Mouse (Mus musculus) heart, embryonic 10.5 days (tissue): ENCODE data around the gene Sf3b2. TPM values are rescaled to one million over a fixed set of nuclear protein-coding genes. Genes with fewer than 3 reads are reported as not detected.
"Not testable (repeated sequence)": the region's sequence is repeated elsewhere in the genome, so short reads cannot be mapped to it uniquely, and the experiment has no call there.

Experiments used
- DNase-seq: peaks from one replicate; pipeline ENCODE4 v3.0.0-alpha.2; 2017; ENCODE audit warnings: low spot score
- H3K27ac ChIP-seq: fragments of 300-500 bp; sonication (generic); 2 replicates; pipeline ENCODE4 v1.5.1; 2016; ENCODE audit warnings: mild to moderate bottlenecking
- H3K27me3 ChIP-seq: fragments of 300-500 bp; sonication (generic); 2 replicates; pipeline ENCODE4 v1.6.1; 2016; ENCODE audit warnings: mild to moderate bottlenecking; ENCODE audit not compliant: poor library complexity, insufficient read depth, severe bottlenecking
- H3K36me3 ChIP-seq: fragments of 300-500 bp; sonication (generic); 2 replicates; pipeline ENCODE4 v1.6.1; 2016; ENCODE audit warnings: mild to moderate bottlenecking, moderate library complexity
- H3K4me1 ChIP-seq: fragments of 300-500 bp; sonication (generic); 2 replicates; pipeline ENCODE4 v1.6.1; 2016; ENCODE audit warnings: mild to moderate bottlenecking
- H3K4me3 ChIP-seq: fragments of 300-500 bp; sonication (generic); 2 replicates; pipeline ENCODE4 v1.5.1; 2016; ENCODE audit warnings: mild to moderate bottlenecking, moderate library complexity
- H3K9me3 ChIP-seq: fragments of 300-500 bp; sonication (generic); 2 replicates; pipeline ENCODE4 v1.6.1; 2016; ENCODE audit warnings: mild to moderate bottlenecking, moderate library complexity
- WGBS: fragments of 180-500 bp; shearing (Covaris S2); methylation state at CpG from one replicate; pipeline ENCODE4 v1.1.7; 2016; 5-methylcytosine and 5-hydroxymethylcytosine counted together
- polyA plus RNA-seq: library from polyadenylated mRNA; unstranded; fragments of >200 nt; fragmentation: Nextera tagmentation; extraction: Ambion mirVana; gene quantifications from 2 replicates; pipeline ENCODE4 v1.2.1, GENCODE M21; 2016

The Sf3b2 gene
- polyA plus RNA-seq, 1 experiment from 2014 or later = 313 TPM

- Histone ChIP-seq H3K36me3 (peaks cover 8% of the 10 kb centered on the region), H3K27me3 (no peaks in the 10 kb centered on the region), H3K4me1 (peaks cover 51% of the 10 kb centered on the region), H3K4me3 (no peak overlapping the region), H3K27ac (no peak overlapping the region), H3K9me3 (no peaks in the 10 kb centered on the region)
- WGBS = 39% methylated on average over 5 of the region's 5 CpGs
- peak; percentile 59 for DNase-seq
These were observed 25.9 kb downstream of the Sf3b2 start for GRCm38 (mm10) chr19:5269392-5269791.

DNA sequence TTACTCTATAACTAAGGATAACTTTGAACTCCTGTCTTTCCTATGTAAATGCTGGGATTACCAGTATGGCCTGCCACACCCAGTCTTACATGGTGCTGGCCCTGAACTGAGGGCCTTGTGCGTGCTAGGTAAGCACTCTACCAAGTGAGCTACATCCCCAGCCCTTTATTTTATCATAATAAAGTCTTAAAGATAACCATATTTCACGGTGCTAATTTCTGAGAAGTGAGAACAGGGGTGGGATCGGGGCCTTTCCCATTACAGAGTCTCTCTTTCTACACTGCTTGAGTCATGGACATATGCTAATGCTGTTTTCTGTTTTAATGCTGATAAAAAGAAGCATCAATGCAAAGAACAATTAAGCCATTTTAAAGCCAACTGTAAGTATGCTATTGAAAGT lies 26.4 kb downstream of the Sf3b2 start:
- no peaks in the 10 kb centered on the region for H3K27me3 ChIP-seq
- WGBS = 75% methylated on average over 3 of the region's 3 CpGs
- no peaks in the 10 kb centered on the region for H3K9me3 ChIP-seq
- H3K4me1 ChIP-seq = peaks cover 46% of the 10 kb centered on the region
- DNase-seq = peak; percentile 14
- no peak overlapping the region; the same call in 1 of the 2 replicates for H3K27ac ChIP-seq
- H3K4me3 ChIP-seq = no peak overlapping the region
- peaks cover 3% of the 10 kb centered on the region for H3K36me3 ChIP-seq

DNA sequence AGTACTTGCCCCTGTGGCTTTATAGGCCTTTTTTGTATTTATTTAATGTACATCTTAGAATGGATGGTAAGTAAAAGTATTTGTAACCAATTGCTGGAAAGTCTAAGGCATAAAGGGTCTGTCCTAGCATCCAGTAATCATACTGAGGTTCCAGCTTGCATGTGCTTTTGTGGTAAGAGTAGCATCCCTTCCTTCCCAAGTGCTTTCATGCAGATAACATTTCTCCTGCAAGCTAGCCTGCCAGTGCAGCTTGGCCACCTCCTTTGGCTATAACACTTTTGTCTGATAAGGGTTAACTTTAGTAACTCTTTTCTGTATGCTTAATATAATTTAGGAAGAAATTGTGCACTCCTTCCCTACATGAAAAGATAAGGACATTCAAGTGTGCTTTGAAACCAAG lies 27.2 kb downstream of the Sf3b2 start:
- H3K27ac ChIP-seq = no peak overlapping the region
- no peak for DNase-seq
- H3K4me1 ChIP-seq = peaks cover 39% of the 10 kb centered on the region
- H3K4me3 ChIP-seq = no peak overlapping the region
- H3K9me3 ChIP-seq = no peaks in the 10 kb centered on the region
- no peaks in the 10 kb centered on the region for H3K27me3 ChIP-seq
- no peaks in the 10 kb centered on the region for H3K36me3 ChIP-seq

- H3K27me3 ChIP-seq = no peaks in the 10 kb centered on the region
- no peaks in the 10 kb centered on the region for H3K36me3 ChIP-seq
- H3K4me3 ChIP-seq = no peak overlapping the region
- peaks cover 32% of the 10 kb centered on the region for H3K4me1 ChIP-seq
- H3K27ac ChIP-seq = no peak overlapping the region
- WGBS = 78% methylated on average over 5 of the region's 5 CpGs
- DNase-seq = no peak
- no peaks in the 10 kb centered on the region for H3K9me3 ChIP-seq
These were observed 28.2 kb downstream of the Sf3b2 start for GRCm38 (mm10) chr19:5267015-5267414.

DNA sequence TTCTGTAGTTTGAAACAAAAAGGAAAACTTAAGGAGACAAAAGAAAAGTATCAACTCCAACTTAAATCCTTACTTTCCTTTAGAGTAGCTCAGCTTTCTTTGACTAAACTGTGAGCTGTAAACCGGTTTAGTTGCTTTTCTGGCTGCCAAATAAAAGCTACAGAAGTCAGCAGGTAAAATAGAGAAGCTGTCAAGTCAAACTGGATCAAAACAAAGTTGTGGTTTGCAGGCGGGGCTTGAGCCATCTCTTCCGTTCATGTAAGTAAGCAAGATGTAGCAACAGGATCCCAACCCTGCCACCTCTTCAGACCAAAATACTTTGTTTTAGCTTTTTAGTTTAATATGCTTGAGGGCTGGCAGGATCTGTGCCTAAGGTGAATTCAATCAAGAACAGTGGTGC lies 38.1 kb downstream of the Sf3b2 start:
- no peaks in the 10 kb centered on the region for H3K9me3 ChIP-seq
- DNase-seq = no peak
- no peak overlapping the region for H3K4me3 ChIP-seq
- no peaks in the 10 kb centered on the region for H3K27me3 ChIP-seq
- H3K27ac ChIP-seq = no peak overlapping the region
- H3K4me1 ChIP-seq = peaks cover 17% of the 10 kb centered on the region; the same call in 1 of the 2 replicates
- H3K36me3 ChIP-seq = peaks cover 6% of the 10 kb centered on the region; the same call in 1 of the 2 replicates
- 49% methylated on average over 3 of the region's 3 CpGs for WGBS

DNA sequence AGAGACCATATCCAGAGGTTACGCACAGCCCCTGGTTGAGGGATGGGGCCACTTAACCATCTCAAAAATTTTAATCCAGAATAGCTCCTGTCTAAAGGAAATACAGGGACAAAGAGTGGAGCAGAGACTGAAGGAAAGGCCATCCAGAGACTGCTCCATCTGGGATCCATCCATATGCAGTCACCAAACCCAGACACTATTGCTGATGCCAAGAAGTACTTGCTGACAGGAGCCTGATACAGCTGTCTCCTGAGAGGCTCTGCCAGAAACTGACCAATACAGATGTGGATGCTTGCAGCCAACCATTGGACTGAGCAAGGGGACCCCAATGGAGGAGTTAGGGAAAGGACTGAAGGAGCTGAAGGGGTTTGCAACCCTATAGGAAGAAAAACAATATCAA lies 58.3 kb downstream of the Sf3b2 start:
- H3K9me3 ChIP-seq, H3K4me1 ChIP-seq, H3K4me3 ChIP-seq, DNase-seq, H3K27me3 ChIP-seq, H3K27ac ChIP-seq, H3K36me3 ChIP-seq: not testable (repeated sequence)
- 91% methylated on average over 1 of the region's 1 CpGs for WGBS

DNA sequence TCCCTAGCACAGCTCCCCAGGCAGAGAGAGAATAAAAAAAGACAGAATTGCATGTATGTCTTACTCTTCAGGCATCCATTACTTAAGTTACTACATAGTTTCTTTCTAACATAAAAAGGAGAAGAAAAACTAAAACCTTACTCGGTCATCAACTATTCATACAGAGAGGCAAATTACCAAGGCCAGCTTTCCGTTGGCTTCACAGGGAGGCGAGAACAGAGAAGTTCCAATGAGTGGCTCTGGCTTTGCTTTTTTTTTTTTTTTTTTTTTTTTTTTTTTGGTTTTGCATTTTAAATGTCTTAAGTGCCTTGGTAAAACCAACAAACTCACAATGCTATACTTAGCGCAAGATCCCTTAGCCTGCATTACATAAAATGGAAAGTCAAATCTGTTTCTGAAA lies 62.6 kb downstream of the Sf3b2 start:
- 84% methylated on average over 4 of the region's 4 CpGs for WGBS
- Histone ChIP-seq H3K27ac (no peak overlapping the region), H3K27me3 (no peaks in the 10 kb centered on the region), H3K4me3 (no peak overlapping the region), H3K9me3 (no peaks in the 10 kb centered on the region), H3K36me3 (no peaks in the 10 kb centered on the region), H3K4me1 (peaks cover 6% of the 10 kb centered on the region; the same call in 1 of the 2 replicates)
- no peak for DNase-seq

- H3K27ac ChIP-seq = no peak overlapping the region
- no peaks in the 10 kb centered on the region for H3K4me1 ChIP-seq
- H3K36me3 ChIP-seq = no peaks in the 10 kb centered on the region
- H3K27me3 ChIP-seq = no peaks in the 10 kb centered on the region
- DNase-seq = no peak
- no peak overlapping the region for H3K4me3 ChIP-seq
- H3K9me3 ChIP-seq = no peaks in the 10 kb centered on the region
- WGBS = 79% methylated on average over 2 of the region's 2 CpGs
These were observed 65.1 kb downstream of the Sf3b2 start for GRCm38 (mm10) chr19:5230110-5230509.

DNA sequence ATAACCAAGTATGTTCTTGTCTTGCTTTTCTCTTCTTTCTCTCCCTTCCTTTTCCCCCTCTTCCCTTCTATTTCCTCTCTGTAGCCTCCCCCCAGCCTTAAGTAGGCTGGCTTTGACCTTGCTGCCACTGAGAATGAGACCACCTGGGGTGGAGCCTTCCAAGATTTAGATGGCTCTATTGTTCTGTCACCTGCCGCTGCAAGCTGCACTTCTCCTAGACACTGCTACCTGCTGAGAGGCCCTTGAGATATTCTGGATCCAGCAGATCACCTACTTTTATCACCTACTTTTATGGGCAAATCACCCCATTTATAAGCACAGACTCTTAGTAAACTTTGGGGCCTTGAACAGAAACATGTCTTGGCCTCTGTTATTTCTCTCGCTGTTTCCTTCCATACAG lies 70.6 kb downstream of the Sf3b2 start:
- Histone ChIP-seq H3K4me1 (peaks cover 7% of the 10 kb centered on the region; the same call in 1 of the 2 replicates), H3K27me3 (no peaks in the 10 kb centered on the region), H3K27ac (no peak overlapping the region), H3K36me3 (no peaks in the 10 kb centered on the region), H3K4me3 (no peak overlapping the region), H3K9me3 (no peaks in the 10 kb centered on the region)
- 57% methylated on average over 2 of the region's 2 CpGs for WGBS
- DNase-seq = no peak

GRCm38 (mm10) chr19:5224077-5224476 lies 71.2 kb downstream of the Sf3b2 start:
- H3K4me1 ChIP-seq = peaks cover 7% of the 10 kb centered on the region; the same call in 1 of the 2 replicates
- no peaks in the 10 kb centered on the region for H3K27me3 ChIP-seq
- no peak overlapping the region for H3K4me3 ChIP-seq
- WGBS = 78% methylated on average over 4 of the region's 4 CpGs
- H3K9me3 ChIP-seq = no peaks in the 10 kb centered on the region
- no peak overlapping the region for H3K27ac ChIP-seq
- DNase-seq = no peak
- no peaks in the 10 kb centered on the region for H3K36me3 ChIP-seq

Other genes with a start within 250 kb of the Sf3b2 start
- gene Rin1, start 245.0 kb downstream of the Sf3b2 start, polyA plus RNA-seq = 4.0 and 5.3 TPM in 2 replicates
- gene Cd248, start 227.4 kb downstream of the Sf3b2 start, polyA plus RNA-seq = 19.0 and 43.4 TPM in 2 replicates
- 6.4 and 7.6 TPM in 2 replicates for gene Tmem151a, start 209.9 kb downstream of the Sf3b2 start, polyA plus RNA-seq
- gene Yif1a, start 206.9 kb downstream of the Sf3b2 start, polyA plus RNA-seq = 94.9 and 104 TPM in 2 replicates
- gene Cnih2, start 196.9 kb downstream of the Sf3b2 start, polyA plus RNA-seq = 4.6 and 12.7 TPM in 2 replicates
- 261 and 263 TPM in 2 replicates for gene Rab1b, start 188.4 kb downstream of the Sf3b2 start, polyA plus RNA-seq
- gene Klc2, start 176.9 kb downstream of the Sf3b2 start, polyA plus RNA-seq = 23.7 and 27.0 TPM in 2 replicates
- gene Pacs1, start 22.3 kb downstream of the Sf3b2 start, polyA plus RNA-seq = 23.1 and 23.4 TPM in 2 replicates
- 2.8 and 4.5 TPM in 2 replicates for gene Gal3st3, start 2.9 kb upstream of the Sf3b2 start, polyA plus RNA-seq
- gene Catsper1, start 40.3 kb upstream of the Sf3b2 start, polyA plus RNA-seq = not detected in 2 replicates
- 0.23 TPM in 1 of 2 replicates, not detected in the other for gene Cst6, start 54.1 kb upstream of the Sf3b2 start, polyA plus RNA-seq
- gene Eif1ad, start 71.3 kb upstream of the Sf3b2 start, polyA plus RNA-seq = 58.0 and 72.6 TPM in 2 replicates
- gene Banf1, start 71.7 kb upstream of the Sf3b2 start, polyA plus RNA-seq = 533 and 575 TPM in 2 replicates
- 52.7 and 88.8 TPM in 2 replicates for gene Sart1, start 93.2 kb upstream of the Sf3b2 start, polyA plus RNA-seq
- 1.2 and 1.8 TPM in 2 replicates for gene Tsga10ip, start 107.1 kb upstream of the Sf3b2 start, polyA plus RNA-seq
- 173 and 209 TPM in 2 replicates for gene Drap1, start 129.5 kb upstream of the Sf3b2 start, polyA plus RNA-seq
- gene AI837181, start 129.7 kb upstream of the Sf3b2 start, polyA plus RNA-seq = 39.3 and 49.1 TPM in 2 replicates
- gene Fosl1, start 152.1 kb upstream of the Sf3b2 start, polyA plus RNA-seq = 0.34 and 0.49 TPM in 2 replicates
- 8.3 and 11.6 TPM in 2 replicates for gene Ccdc85b, start 162.4 kb upstream of the Sf3b2 start, polyA plus RNA-seq
- 79.5 and 87.9 TPM in 2 replicates for gene Fibp, start 165.2 kb upstream of the Sf3b2 start, polyA plus RNA-seq
- gene Ctsw, start 173.1 kb upstream of the Sf3b2 start, polyA plus RNA-seq = 0.85 and 1.1 TPM in 2 replicates
- gene Efemp2, start 178.5 kb upstream of the Sf3b2 start, polyA plus RNA-seq = 62.7 and 92.3 TPM in 2 replicates
- 41.7 and 44.7 TPM in 2 replicates for gene Mus81, start 192.9 kb upstream of the Sf3b2 start, polyA plus RNA-seq
- 2,322 and 2,829 TPM in 2 replicates for gene Cfl1, start 195.0 kb upstream of the Sf3b2 start, polyA plus RNA-seq
- gene 1700020D05Rik, start 208.3 kb upstream of the Sf3b2 start, polyA plus RNA-seq = 0.14 and 0.25 TPM in 2 replicates
- 10.6 and 15.6 TPM in 2 replicates for gene Snx32, start 215.1 kb upstream of the Sf3b2 start, polyA plus RNA-seq